Mouse (Mus musculus) spleen, postnatal 36 days (tissue): ENCODE measurements at regions not wholly inside any gene's neighbourhood (a gene's known extent, or its start where the extent isn't known, plus 50 kb on each side); places are given as distances from the start of the nearest gene placed in this dataset.

Experiments used
- DNase-seq, 2 experiments: peaks; one replicate each; pipeline ENCODE4 v3.0.0; 2022; ENCODE audit warnings: low spot score in 2 of 2, mixed read lengths in 1 of 2

GRCm38 (mm10) chr14:120560416-120560815, 82.2 kb downstream of the Rap2a start:
- no peak for DNase-seq

DNA sequence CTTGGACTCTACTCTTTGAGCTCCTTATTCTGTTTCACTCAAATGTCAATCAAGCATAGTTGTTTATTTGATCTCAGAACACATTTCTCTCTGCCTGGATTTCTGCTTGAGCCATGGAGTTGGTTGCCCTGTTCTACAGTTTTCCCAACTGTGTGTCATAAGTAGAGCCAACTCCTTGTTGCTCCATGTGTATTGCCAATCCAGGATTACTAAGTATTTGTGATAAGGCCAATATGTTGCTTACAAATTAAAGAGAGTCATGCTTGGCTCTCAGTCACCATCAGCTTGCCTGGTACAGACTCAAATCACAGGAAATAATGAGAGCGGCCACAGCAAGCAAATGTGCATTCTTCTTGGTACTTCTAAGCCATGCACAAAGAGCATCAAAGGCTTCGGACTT, 82.7 kb downstream of the Rap2a start:
- no peak for DNase-seq

- DNase-seq = no peak
Measured at GRCm38 (mm10) chr14:120566945-120567344, 88.7 kb downstream of the Rap2a start.

DNA sequence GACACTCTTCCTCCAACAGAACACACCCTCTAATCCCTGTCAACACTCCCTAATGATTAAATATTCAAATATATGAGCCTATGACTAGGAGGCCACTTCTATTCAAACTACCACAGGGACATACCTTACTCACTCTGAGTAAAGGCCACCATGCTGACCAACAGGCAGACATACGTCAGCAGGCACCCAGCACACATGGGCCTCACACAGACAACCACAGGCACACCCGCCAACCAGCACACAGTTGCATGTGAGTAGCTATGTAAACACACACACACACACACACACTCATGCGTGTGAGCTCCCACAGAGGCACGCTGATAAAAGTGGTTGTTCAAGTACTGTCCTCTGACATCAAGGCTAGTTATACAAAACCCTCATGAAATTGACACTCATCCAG, 89.8 kb downstream of the Rap2a start:
- DNase-seq = no peak

DNA sequence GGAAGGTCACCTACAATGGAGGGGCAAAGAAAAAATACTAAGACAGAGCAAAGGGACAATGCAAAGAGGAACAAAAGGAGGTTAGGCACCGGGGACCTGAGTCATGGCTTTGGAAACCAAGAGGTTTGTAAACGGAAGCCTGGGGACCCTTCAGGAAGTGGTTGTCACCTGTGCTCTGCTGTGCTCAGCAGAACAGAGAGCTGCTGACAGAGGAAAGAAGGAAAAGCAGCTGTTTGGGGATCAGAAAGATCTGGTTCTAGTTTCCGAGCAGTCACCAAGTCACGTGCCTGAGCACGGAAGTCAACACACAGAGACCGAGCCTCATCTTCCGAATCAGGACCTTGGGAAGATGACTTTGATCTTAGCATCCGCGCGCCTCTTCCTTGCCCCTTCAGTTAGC, 94.0 kb downstream of the Rap2a start:
- DNase-seq = no peak

DNA sequence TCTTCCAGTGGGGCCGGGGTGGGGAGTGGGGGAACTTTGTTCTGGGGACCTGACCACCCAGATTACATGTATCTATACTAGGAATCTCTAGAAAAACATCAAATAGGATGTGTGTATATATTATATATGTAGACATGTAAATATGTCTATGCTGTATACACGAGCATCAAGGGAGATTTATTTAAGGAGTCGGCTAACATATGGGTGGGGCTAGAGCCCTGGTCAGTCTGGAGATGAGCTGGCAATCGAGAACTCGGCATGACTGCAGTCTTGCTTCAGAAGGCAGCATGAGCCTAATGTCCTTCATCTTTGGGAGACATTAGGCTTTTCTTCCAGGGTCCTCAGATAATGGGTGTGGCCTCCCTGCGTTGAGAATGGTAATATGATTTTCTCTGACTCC, 97.0 kb downstream of the Rap2a start:
- no peak for DNase-seq

DNA sequence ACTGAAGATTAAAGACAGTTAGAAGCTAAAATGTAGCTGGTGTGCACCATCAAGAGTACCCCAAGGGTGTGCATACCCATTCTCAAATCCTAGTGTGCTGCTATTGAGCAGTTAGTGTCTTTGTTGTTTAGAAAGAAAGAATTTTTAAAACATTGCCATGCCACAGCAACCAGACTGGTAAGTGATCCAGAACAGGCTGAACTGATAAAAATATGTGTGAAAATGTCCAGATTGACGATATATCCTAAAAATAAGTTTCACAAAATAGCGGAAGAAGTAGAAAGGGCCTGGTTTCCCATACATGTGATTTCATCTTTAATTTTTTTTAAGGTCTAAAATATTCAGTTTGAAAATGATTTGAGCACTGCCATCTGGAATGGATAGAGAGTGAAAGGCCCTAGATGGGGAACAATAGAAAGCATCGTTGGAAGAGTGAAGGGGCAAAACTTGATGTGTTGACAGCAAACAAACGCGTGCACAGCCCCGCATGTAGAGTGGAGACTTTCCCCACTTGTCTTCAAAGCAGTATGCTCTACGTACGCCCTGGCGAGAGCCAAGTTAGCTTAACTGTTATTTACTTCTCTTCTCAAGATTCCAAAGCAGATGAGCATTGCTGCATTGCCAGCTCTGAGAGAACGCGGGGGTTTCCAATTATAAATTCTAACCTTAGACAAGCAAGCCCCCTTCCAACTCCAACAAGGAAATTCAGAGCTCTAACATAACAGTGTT, 100.3 kb downstream of the Rap2a start:
- no peak for DNase-seq

GRCm38 (mm10) chr14:120583807-120584206, 105.6 kb downstream of the Rap2a start:
- no peak for DNase-seq

DNA sequence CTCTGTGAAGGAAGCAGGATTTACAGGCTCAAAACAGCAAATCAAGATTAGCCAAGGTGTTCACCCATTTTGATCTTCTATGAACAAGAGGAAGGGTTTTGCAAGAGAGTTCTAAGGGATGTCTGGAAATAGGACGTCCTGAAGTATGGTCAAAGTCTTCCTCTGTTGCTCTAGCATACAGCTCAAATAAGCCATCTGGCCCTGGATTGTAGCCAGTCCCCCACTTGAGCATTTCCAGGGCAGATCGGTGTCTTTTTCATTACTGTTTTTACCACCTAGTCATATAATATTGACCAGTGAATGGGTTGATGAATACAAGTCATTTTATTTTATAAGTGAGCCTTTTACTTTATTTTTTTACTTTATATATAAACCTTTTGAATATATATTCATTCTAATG, 113.9 kb downstream of the Rap2a start:
- DNase-seq = no peak

DNA sequence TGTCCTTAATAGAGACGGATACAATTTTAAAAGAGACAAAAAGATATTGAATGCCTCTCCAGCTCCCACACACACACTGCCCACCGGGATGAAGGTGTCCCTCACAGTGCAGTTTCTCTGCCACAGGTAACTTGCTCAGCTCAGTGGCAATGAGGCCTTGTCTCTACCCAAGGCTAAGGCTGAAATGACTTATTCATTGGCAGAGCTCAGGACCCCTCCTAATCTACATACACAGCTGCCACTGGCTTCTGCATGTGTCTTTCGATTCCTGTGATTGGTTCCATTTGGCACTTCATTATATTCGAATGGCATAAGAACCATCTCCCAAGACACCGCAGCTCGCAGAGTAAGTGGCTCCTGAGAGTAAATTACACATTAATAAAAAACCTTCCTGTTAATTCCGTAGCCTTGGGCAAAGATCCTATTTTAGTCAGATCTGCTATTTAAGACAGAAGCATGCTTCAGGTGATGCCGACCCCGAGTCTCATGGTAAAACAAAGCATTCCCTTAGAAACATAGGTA, 122.2 kb downstream of the Rap2a start:
- DNase-seq = no peak

GRCm38 (mm10) chr14:120601510-120601909, 123.3 kb downstream of the Rap2a start:
- no peak for DNase-seq

DNA sequence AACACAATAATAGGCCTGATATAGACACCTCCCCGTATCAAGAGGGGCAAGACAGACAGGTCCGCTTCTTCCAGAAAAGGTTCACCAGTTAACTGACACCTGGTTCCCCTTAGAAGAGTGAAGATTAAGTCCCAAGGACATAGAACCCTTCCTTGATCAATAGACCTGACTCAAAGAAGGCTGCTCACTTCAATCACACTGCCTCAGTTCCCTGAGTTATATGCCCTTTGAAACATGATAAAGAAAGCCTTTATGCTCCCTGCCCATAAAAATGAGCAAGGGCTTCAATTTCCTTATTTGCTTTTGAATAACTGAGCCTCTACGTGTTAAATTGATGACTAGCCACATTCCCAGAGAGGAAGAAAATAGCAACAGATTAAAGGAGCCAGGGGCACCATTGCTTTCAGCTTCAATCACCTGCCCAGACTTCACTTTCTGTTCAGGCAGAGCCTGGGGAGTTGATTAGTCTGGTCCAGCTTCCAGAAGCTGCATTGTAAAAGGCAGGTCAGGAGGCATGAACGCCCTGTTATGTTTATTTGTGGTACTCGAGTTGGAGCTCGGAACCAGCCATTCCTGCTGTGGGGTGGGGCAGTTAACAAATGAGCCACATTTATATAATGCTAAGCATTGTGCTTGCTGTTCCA, 125.7 kb downstream of the Rap2a start:
- no peak for DNase-seq

GRCm38 (mm10) chr14:120607801-120608200, 129.6 kb downstream of the Rap2a start:
- no peak for DNase-seq

GRCm38 (mm10) chr14:120611311-120611710, 133.1 kb downstream of the Rap2a start:
- DNase-seq = no peak

- DNase-seq = no peak
Measured at GRCm38 (mm10) chr14:120626223-120626935, 148.1 kb downstream of the Rap2a start.

GRCm38 (mm10) chr14:120626936-120627277, 148.7 kb downstream of the Rap2a start:
- no peak for DNase-seq

DNA sequence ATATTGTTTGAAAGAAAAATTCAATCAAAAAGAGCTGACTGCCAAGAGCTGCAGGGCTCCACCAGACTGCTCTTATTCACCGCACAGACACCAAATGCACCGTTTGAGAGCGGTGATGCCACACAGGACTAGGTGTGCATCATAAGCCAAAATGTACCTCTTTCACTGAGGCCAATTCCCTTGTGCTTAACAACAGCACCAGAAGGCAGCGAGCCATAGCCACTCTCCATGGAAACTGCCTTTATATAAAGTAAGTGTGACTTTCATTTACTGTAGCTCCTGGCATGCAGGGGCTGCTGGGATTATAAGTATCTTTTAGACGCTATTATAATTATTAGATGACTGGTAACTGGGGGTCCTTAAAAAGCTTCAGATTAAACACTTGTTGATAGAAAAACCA, 154.5 kb downstream of the Rap2a start:
- DNase-seq = no peak

- DNase-seq = no peak
Measured at GRCm38 (mm10) chr14:120636726-120637400, 158.6 kb downstream of the Rap2a start.

DNA sequence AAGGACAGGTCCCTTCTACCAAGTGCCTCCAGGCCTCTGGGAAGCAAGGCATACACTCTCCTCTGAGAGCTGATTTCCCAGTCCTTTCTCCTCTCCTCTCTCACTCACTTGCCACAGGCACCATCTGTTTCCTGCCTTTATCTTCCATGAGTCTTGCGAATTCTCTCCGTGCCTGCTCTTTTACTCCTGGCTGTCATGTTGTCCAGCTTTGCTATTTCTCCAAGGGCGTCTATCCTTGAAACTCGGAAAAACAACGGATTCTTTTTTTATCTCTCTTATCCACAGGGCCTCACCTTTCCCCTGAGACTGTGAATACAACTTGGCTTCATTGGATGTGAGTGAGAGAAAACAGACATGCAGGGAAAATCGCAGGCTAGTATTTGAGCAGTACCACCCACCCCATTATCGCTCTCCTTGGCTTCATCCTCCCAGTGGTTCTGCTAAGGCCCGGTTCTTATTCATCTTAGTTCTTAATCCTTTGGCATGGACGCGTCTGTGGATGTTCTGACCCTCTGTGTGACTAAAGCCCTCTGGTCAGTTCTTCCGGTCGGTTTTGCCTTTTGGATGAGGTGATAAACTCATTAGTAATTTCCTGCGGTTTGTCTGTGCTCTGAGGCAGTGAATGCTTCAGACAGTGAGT, 159.4 kb downstream of the Rap2a start:
- DNase-seq = no peak

- DNase-seq = no peak
Measured at GRCm38 (mm10) chr14:120642591-120642990, 164.3 kb downstream of the Rap2a start.

DNA sequence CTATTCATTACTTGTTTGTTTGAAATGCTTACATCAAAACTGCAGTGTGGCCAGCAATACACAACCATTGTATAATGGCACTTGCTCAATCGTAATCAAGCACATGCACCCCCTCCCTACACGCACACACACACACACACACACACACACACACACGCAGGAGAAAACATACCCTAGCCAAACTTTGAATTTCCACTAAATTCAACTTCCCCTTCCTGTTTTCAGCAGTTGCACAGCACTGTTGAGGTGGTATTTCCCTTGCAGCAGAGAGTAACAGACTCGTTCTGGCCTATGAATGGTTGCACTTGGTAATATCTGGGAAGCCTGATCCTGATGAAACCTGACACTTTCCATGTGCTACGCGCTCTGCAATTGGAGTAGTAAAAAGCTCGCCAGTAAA, 173.8 kb downstream of the Rap2a start:
- DNase-seq = no peak

DNA sequence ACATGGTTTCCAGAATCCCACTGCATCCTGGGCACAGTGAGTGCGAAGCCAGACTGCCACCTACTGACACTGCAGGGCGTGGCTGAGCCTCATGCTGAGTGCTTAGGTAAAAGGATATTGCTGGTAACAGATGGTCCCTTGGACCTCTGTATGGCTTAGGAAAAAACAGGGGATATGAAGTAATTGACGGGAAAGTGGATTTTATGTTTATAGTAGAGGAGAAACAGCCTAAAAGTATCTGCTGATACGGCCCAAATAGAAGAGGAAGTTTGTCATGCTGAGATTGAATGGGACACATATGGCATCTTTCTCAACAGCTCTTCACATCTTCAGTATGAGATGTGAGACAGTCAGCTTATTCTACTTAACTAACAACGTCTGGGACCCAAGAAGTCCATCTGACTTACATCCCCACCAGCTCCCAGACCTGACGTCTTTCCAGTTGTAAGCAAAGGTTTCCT, 182.1 kb downstream of the Rap2a start:
- no peak for DNase-seq
